Mouse (Mus musculus) heart, adult 18-20 months (tissue): ENCODE results near the gene Adra2b. TPM values are rescaled to one million over a fixed set of nuclear protein-coding genes. Genes with fewer than 3 reads are reported as not detected.

Experiments used
- DNase-seq, 2 experiments: peaks; one replicate each; pipeline ENCODE4 v3.0.0; 2021 to 2022; ENCODE audit warnings: mixed read lengths in 1 of 2
- total RNA-seq, 2 experiments: library from RNA; stranded (reverse); gene quantifications; 2 replicates each; pipeline ENCODE4 v1.2.3; 2021

The Adra2b gene
- total RNA-seq, 2 experiments from 2014 or later, result 0.72 to 0.77 TPM

GRCm38 (mm10) chr2:127383881-127384280, 20.9 kb downstream of the Adra2b start:
- DNase-seq, result peak; percentile 33 to 52

DNA sequence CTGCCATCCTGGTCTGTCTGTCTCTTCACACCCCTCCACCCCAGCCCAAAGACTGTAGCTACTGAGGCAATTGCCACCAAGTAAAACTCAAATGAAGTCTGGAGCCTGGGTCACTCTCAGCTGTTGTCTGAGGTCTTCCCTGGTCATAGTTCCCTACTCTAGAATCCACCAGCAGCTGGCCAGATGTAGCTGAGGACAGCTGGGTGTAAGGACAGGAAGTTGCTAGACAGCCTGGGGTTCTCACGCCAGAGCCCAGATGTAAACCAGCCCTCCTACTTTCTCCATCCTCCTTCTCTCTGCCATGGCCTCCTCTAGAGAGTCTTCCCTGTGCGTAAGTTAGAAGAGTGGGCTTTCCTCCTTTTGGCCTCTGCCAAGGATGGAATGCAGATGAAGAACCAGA, 24.5 kb downstream of the Adra2b start:
- DNase-seq, result peak; percentile 27 to 63

DNA sequence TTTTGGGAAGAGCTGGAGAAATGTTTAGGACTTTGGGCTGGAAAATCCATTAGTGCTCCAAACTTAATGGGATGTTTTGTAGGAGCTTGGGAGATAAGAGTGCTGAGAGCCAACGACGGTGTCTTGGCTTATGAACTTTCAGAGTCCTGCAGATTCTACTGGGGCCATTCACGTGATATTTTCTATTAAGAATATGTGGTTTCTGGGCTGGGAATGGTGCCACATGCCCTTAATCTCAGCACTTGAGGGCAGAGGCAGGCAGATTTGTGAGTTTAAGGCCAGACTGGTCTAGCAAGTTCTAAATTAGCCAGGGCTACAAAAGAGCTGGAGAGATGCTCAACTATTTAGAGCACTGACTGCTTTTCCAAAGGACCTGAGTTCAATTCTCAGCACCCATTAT, 27.3 kb downstream of the Adra2b start:
- no peak for DNase-seq

DNA sequence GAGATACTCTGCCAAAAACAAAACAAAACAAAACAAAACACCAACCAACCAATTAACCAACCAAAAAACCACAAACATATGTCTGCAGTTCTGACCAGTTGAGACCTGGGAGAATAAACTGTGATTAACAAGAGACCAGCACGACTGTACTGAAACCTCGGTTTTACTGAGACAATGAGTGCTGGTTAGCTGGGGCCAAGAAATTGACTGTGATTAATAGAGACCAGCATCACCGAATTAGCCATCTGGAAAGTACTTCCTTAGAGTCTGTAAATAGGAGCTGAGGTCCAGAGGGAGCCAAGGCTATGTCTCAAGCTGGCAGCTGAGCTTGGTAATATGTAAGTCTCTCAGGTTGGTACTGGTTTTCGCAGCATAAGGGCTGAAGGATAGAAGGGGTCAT, 27.8 kb downstream of the Adra2b start:
- no peak for DNase-seq

GRCm38 (mm10) chr2:127391323-127391722, 28.3 kb downstream of the Adra2b start:
- DNase-seq, result no peak

GRCm38 (mm10) chr2:127394606-127395161, 31.7 kb downstream of the Adra2b start:
- DNase-seq, result no peak

GRCm38 (mm10) chr2:127398738-127399137, 35.7 kb downstream of the Adra2b start:
- DNase-seq, result no peak

DNA sequence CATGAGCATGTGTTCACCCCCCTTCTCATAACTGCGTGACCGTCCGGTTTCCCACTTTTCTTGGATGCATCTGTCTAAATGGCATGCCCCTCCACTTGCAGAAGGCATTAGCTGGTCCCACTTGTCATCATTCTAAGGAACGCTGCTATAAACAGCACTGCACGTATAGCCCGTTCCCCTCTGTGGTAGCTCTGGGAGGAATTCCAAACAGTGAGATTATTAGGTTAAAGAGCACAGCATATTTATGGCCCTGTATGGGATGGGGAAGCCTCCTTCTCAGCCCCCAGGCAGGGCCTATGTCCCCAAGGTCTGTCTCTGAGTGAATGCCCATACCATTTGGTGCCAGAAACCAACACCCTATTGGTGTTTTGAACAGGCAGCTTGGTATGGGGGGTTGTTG, 48.1 kb downstream of the Adra2b start:
- no peak for DNase-seq

DNA sequence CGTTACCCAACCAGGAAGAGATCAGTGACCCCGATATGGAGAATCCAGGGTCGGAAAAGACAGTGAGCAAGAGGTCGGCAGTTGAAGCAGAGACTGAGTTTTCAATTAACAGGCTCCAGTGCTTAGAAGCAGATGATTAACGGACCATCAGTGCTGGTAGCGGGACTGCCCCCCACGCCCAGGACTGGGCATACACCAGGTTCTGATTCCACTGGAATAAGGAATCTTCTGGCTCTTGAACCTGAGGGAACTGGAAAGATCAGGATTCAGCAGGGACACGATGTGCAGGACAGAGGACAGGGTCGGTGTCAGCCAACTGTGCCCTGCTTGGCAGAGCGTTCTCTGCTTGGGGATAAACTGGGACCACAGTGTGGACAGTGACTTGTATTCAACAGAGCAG, 52.8 kb downstream of the Adra2b start:
- DNase-seq, result peak in 1 of 2 experiments; percentile 18

DNA sequence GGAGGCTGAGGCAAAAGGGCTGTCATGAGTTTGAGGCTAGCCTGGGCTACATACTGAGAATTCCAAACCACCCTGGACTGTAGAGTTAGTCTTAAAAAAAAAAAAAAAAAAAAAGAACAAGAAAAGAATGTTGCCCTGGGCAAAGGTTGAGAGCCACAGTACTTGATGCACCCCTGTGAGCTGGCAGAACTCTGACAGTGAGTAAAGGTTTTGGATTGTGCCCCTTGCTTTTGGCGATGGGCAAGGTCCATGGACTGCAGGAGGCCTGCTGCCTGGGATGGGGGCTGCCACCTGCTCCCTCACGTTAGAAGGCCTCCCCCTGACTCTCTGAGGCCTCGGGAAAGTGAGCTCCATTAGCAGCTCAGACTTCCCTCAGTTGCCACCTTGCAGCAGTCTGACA, 53.7 kb downstream of the Adra2b start:
- DNase-seq, result no peak

Other genes with a start within 250 kb of the Adra2b start
- 1 to 10 TPM in 1 of 2 experiments, under 1 TPM in 1; 0.79 to 1.3 TPM for gene Ncaph, start 229.3 kb upstream of the Adra2b start, total RNA-seq
- 10 to 100 TPM; 17.3 to 18.3 TPM for gene Itpripl1, start 219.8 kb upstream of the Adra2b start, total RNA-seq
- gene 1810024B03Rik, start 154.9 kb upstream of the Adra2b start, total RNA-seq, result under 1 TPM; 0.23 to 0.32 TPM
- 10 to 100 TPM; 65.2 to 66.4 TPM for gene Snrnp200, start 154.8 kb upstream of the Adra2b start, total RNA-seq
- 10 to 100 TPM; 56.2 to 68.7 TPM for gene Ciao1, start 115.4 kb upstream of the Adra2b start, total RNA-seq
- gene Tmem127, start 115.3 kb upstream of the Adra2b start, total RNA-seq, result 10 to 100 TPM; 26.4 to 28.8 TPM
- 100 to 1,000 TPM; 157 to 176 TPM for gene Stard7, start 93.0 kb upstream of the Adra2b start, total RNA-seq
- gene Dusp2, start 27.0 kb upstream of the Adra2b start, total RNA-seq, result 1 to 10 TPM in 1 of 2 experiments, under 1 TPM in 1; 0.57 to 2.0 TPM
- not detected for gene Astl, start 24.6 kb upstream of the Adra2b start, total RNA-seq
- gene Gpat2, start 62.0 kb downstream of the Adra2b start, total RNA-seq, result not detected
- 10 to 100 TPM; 48.1 to 52.5 TPM for gene Fahd2a, start 81.4 kb downstream of the Adra2b start, total RNA-seq
- 1 to 10 TPM; 1.5 to 1.8 TPM for gene Kcnip3, start 158.9 kb downstream of the Adra2b start, total RNA-seq
- under 1 TPM; 0.12 to 0.21 TPM for gene Prom2, start 178.3 kb downstream of the Adra2b start, total RNA-seq
- gene Zfp661, start 223.9 kb downstream of the Adra2b start, total RNA-seq, result 1 to 10 TPM; 1.8 to 2.2 TPM
- gene Mrps5, start 224.0 kb downstream of the Adra2b start, total RNA-seq, result 10 to 100 TPM; 78.3 to 93.4 TPM